Mouse (Mus musculus) liver, embryonic 14.5 days (tissue): ENCODE results near the gene 4931409K22Rik. TPM values are rescaled to one million over a fixed set of nuclear protein-coding genes. Genes with fewer than 3 reads are reported as not detected.
A peak's percentile ranks its signal among the peaks of the same experiment; 100 is the strongest.

Experiments used
- ATAC-seq: fragments of 200-750 bp; cut with Nextera tagmentation; 2 replicates; pipeline ENCODE4 v1.8.0; 2017; ENCODE audit warnings: moderate number of reproducible peaks, mild to moderate bottlenecking, moderate library complexity; ENCODE audit not compliant: insufficient read depth
- DNase-seq, 3 experiments: peaks; one replicate each; pipeline ENCODE4 v3.0.0-alpha.2; 2012 to 2013; ENCODE audit warnings: low read depth in 3 of 3, low spot score in 3 of 3
- H3K27ac ChIP-seq: fragments of 300-500 bp; sonication (generic); 2 replicates; pipeline ENCODE4 v1.5.1; 2014; ENCODE audit warnings: moderate library complexity, mild to moderate bottlenecking, control low read depth, inconsistent platforms
- H3K27me3 ChIP-seq: fragments of 300-500 bp; sonication (generic); 2 replicates; pipeline ENCODE4 v1.6.1; 2014; ENCODE audit warnings: mild to moderate bottlenecking, low read length, moderate library complexity; ENCODE audit not compliant: control insufficient read depth, insufficient read depth
- H3K36me3 ChIP-seq: fragments of 300-500 bp; sonication (generic); replicated peaks from 2 replicates; pipeline ENCODE4 v1.6.1; 2014; ENCODE audit warnings: low read depth; ENCODE audit not compliant: control insufficient read depth, insufficient read depth
- H3K4me1 ChIP-seq, 2 experiments: fragments of 200-500 bp in 1 of 2; fragments of 300-500 bp in 1 of 2; sonication (generic) in 1 of 2; replicated peaks; 2 replicates each; pipeline ENCODE4 v1.6.1; 2012 to 2014; ENCODE audit warnings: antibody characterized with exemption in 1 of 2, inconsistent platforms in 1 of 2, low read length in 1 of 2; ENCODE audit not compliant: control insufficient read depth in 2 of 2, insufficient read depth in 2 of 2
- H3K4me2 ChIP-seq: fragments of 300-500 bp; sonication (generic); 2 replicates; pipeline ENCODE4 v1.6.1; 2014; ENCODE audit warnings: low read depth, mild to moderate bottlenecking, control low read depth, moderate library complexity
- H3K4me3 ChIP-seq, 2 experiments: fragments of 200-500 bp in 1 of 2; fragments of 300-500 bp in 1 of 2; sonication (generic) in 1 of 2; 2 replicates each; pipeline ENCODE4 v1.5.1; 2012 to 2014; ENCODE audit warnings: low read depth in 2 of 2, low read length in 2 of 2, mild to moderate bottlenecking in 2 of 2, control low read depth in 1 of 2, inconsistent platforms in 1 of 2, moderate library complexity in 1 of 2; ENCODE audit not compliant: insufficient read depth in 1 of 2
- H3K9ac ChIP-seq: fragments of 300-500 bp; sonication (generic); replicated peaks from 2 replicates; pipeline ENCODE4 v1.6.1; 2014; ENCODE audit warnings: mild to moderate bottlenecking, control low read depth, moderate library complexity
- H3K9me3 ChIP-seq: fragments of 300-500 bp; sonication (generic); 2 replicates; pipeline ENCODE4 v1.6.1; 2016; ENCODE audit warnings: low read length, mixed read lengths; ENCODE audit not compliant: control insufficient read depth
- CTCF ChIP-seq: IDR thresholded peaks from 2 replicates; pipeline ENCODE4 v1.5.1; 2016; ENCODE audit warnings: antibody characterized with exemption, low read depth, control low read depth
- EP300 ChIP-seq: IDR thresholded peaks from 2 replicates; pipeline ENCODE4 v1.6.1; 2016; ENCODE audit warnings: antibody characterized with exemption, low read depth
- WGBS: fragments of 180-500 bp; shearing (Covaris S2); extraction: QIAGEN DNeasy Blood & Tissue Kit; methylation state at CpG from one replicate; pipeline ENCODE4 v1.1.7; 2014; ENCODE audit not compliant: insufficient replicate concordance; 5-methylcytosine and 5-hydroxymethylcytosine counted together
- microRNA counts: library from miRNA; unstranded; fragments of <30 nt; microRNA quantifications from one replicate; lab custom pipeline; 2016
- microRNA-seq: library from miRNA; unstranded; fragments of <30 nt; microRNA quantifications from one replicate; pipeline ENCODE4, GENCODE M21; 2016
- polyA plus RNA-seq, 2 experiments: library from polyadenylated mRNA; depleted of rRNA in 1 of 2; stranded (reverse) in 1 of 2; unstranded in 1 of 2; fragments of >200 nt; fragmentation: Nextera tagmentation in 1 of 2; extraction: Ambion mirVana in 1 of 2; gene quantifications; 2 replicates each; pipeline versions ENCODE4 v1.2.1 to v1.2.3; 2012 to 2014

4931409K22Rik gene
- polyA plus RNA-seq, 2 experiments: not detected

- TF ChIP-seq CTCF: no peak
- no peak for TF ChIP-seq EP300
Observed at GRCm38 (mm10) chr5:24500851-24501250, 55.8 kb downstream of the 4931409K22Rik start.

GRCm38 (mm10) chr5:24499113-24499512 lies 57.5 kb downstream of the 4931409K22Rik start:
- Histone ChIP-seq H3K36me3 (peaks cover 3% of the 10 kb centered on the region; the same call in 1 of the 2 replicates), H3K9ac (no peak overlapping the region), H3K4me2 (no peak overlapping the region), H3K27me3 (no peaks in the 10 kb centered on the region), H3K4me1 (no peaks in the 10 kb centered on the region), H3K4me3 (no peak overlapping the region), H3K27ac (no peak overlapping the region), H3K9me3 (no peaks in the 10 kb centered on the region)
- no peak for DNase-seq
- TF ChIP-seq EP300 (no peak), CTCF (no peak)
- no peak for ATAC-seq
- WGBS: 83% methylated on average over 10 of the region's 10 CpGs

More at GRCm38 (mm10) chr5:24500851-24501250, 55.8 kb downstream of the 4931409K22Rik start:
- H3K27me3 ChIP-seq: no peaks in the 10 kb centered on the region; the same call in none of the 2 replicates
- no peak overlapping the region for H3K27ac ChIP-seq
- H3K4me3 ChIP-seq: no peak overlapping the region
- no peak overlapping the region for H3K4me2 ChIP-seq
- no peaks in the 10 kb centered on the region for H3K9me3 ChIP-seq
- no peaks in the 10 kb centered on the region for H3K4me1 ChIP-seq
- ATAC-seq (no peak), DNase-seq (no peak)
- H3K9ac ChIP-seq: no peak overlapping the region
- WGBS: 83% methylated on average over 11 of the region's 11 CpGs
- H3K36me3 ChIP-seq: peaks cover 3% of the 10 kb centered on the region; the same call in 1 of the 2 replicates

DNA sequence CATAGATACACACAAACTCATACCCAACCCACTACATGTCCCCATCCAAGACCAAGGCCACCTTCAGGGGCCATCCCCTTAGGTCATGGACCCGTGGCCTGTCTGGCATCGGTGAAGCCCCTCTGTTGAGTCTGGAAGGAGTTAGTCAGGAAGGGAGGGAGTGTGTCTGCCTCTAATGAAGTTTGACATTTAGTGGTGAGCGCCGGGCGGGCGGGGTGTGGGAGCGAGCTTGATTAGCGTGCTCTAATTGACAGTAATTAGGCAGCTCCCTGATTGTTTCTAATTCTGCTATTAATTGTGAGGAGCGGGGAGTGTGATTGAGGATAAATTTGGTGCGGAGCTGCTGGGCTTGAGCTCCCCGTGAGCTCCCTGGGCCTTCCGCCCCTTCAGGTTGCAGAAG lies 59.1 kb downstream of the 4931409K22Rik start:
- no peak for TF ChIP-seq CTCF
- no peak for TF ChIP-seq EP300
- Histone ChIP-seq H3K9ac (no peak overlapping the region), H3K27ac (no peak overlapping the region), H3K4me2 (no peak overlapping the region), H3K36me3 (peaks cover 9% of the 10 kb centered on the region; the same call in 1 of the 2 replicates), H3K27me3 (no peaks in the 10 kb centered on the region), H3K4me1 (no peaks in the 10 kb centered on the region), H3K4me3 (no peak overlapping the region), H3K9me3 (no peaks in the 10 kb centered on the region)
- no peak for DNase-seq
- ATAC-seq: no peak
- 78% methylated on average over 12 of the region's 12 CpGs for WGBS

DNA sequence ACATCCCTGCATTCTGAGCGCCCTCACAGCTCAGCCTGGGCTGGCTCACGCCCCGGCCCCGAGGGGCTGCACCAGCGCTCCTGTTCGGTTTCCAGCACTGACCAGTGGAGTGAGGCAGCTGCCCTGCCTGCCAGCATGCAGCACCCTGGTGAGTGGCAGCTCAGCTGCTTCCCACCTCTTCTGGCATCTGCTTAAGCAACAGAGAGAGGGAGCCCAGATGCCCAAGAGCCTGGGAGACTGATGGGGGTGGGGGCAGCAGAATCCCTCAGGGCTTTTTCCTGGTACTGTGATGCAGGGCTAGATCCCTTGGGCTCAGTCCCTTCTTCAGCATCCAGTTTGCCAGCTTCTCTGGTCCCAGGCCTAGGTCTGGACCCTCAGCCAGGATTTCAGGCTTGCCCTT lies 59.9 kb downstream of the 4931409K22Rik start:
- 75% methylated on average over 6 of the region's 6 CpGs for WGBS
- no peak for DNase-seq
- H3K36me3 ChIP-seq: peaks cover 11% of the 10 kb centered on the region; the same call in 1 of the 2 replicates

GRCm38 (mm10) chr5:24495019-24495418 lies 61.6 kb downstream of the 4931409K22Rik start:
- 84% methylated on average over 15 of the region's 15 CpGs for WGBS
- DNase-seq: no peak
- TF ChIP-seq EP300: no peak
- no peak for TF ChIP-seq CTCF
- Histone ChIP-seq H3K9ac (no peak overlapping the region), H3K4me1 (no peaks in the 10 kb centered on the region), H3K4me3 (no peak overlapping the region), H3K27me3 (no peaks in the 10 kb centered on the region), H3K9me3 (no peaks in the 10 kb centered on the region), H3K36me3 (peaks cover 12% of the 10 kb centered on the region), H3K4me2 (no peak overlapping the region), H3K27ac (no peak overlapping the region)
- no peak for ATAC-seq

More for the DNA sequence above, 59.9 kb downstream of the 4931409K22Rik start:
- Histone ChIP-seq H3K9me3 (no peaks in the 10 kb centered on the region), H3K9ac (no peak overlapping the region), H3K4me1 (no peaks in the 10 kb centered on the region), H3K27me3 (no peaks in the 10 kb centered on the region), H3K4me3 (no peak overlapping the region), H3K4me2 (no peak overlapping the region), H3K27ac (no peak overlapping the region)
- ATAC-seq: no peak
- TF ChIP-seq CTCF: no peak
- TF ChIP-seq EP300: no peak

MicroRNAs within 50 kb of the gene (microRNA counts, 519-probe panel; counts per million panel counts)
- 69.9 counts per million for microRNA mmu-miR-671-3p (lab: Ali Mortazavi, UCI)
- 69.9 counts per million for microRNA mmu-miR-671-5p (lab: Ali Mortazavi, UCI)

Small RNA genes within 50 kb of the gene (microRNA-seq; reads per million reads assigned to microRNA genes)
- gene Mir671: 584 reads per million, percentile 68 among the genes with 10 or more reads in this experiment

Other genes starting within 250 kb of the 4931409K22Rik start
- 0.44 and 0.93 TPM in 2 replicates for gene Kcnh2, start 205.2 kb downstream of the 4931409K22Rik start, polyA plus RNA-seq (2012; rRNA removed)
- 0.05 and 0.28 TPM in 2 replicates for gene Kcnh2, start 205.2 kb downstream of the 4931409K22Rik start, polyA plus RNA-seq (2014; fragmentation: Nextera tagmentation; extraction: Ambion mirVana)
- 1.3 and 1.4 TPM in 2 replicates for gene Nos3, start 192.0 kb downstream of the 4931409K22Rik start, polyA plus RNA-seq (2012; rRNA removed)
- gene Nos3, start 192.0 kb downstream of the 4931409K22Rik start, polyA plus RNA-seq (2014; fragmentation: Nextera tagmentation; extraction: Ambion mirVana): 1.5 TPM in 2 replicates
- gene Atg9b, start 164.7 kb downstream of the 4931409K22Rik start, polyA plus RNA-seq (2012; rRNA removed): 0.42 and 0.57 TPM in 2 replicates
- 0.14 and 0.35 TPM in 2 replicates for gene Atg9b, start 164.7 kb downstream of the 4931409K22Rik start, polyA plus RNA-seq (2014; fragmentation: Nextera tagmentation; extraction: Ambion mirVana)
- 16.9 and 20.4 TPM in 2 replicates for gene Abcb8, start 163.1 kb downstream of the 4931409K22Rik start, polyA plus RNA-seq (2012; rRNA removed)
- gene Abcb8, start 163.1 kb downstream of the 4931409K22Rik start, polyA plus RNA-seq (2014; fragmentation: Nextera tagmentation; extraction: Ambion mirVana): 18.0 and 19.5 TPM in 2 replicates
- gene Asic3, start 143.4 kb downstream of the 4931409K22Rik start, polyA plus RNA-seq (2012; rRNA removed): not detected in 2 replicates
- gene Asic3, start 143.4 kb downstream of the 4931409K22Rik start, polyA plus RNA-seq (2014; fragmentation: Nextera tagmentation; extraction: Ambion mirVana): not detected in 2 replicates
- 9.9 and 10.3 TPM in 2 replicates for gene Cdk5, start 133.3 kb downstream of the 4931409K22Rik start, polyA plus RNA-seq (2012; rRNA removed)
- 8.2 and 8.9 TPM in 2 replicates for gene Cdk5, start 133.3 kb downstream of the 4931409K22Rik start, polyA plus RNA-seq (2014; fragmentation: Nextera tagmentation; extraction: Ambion mirVana)
- 11.6 and 12.9 TPM in 2 replicates for gene Slc4a2, start 133.0 kb downstream of the 4931409K22Rik start, polyA plus RNA-seq (2012; rRNA removed)
- 5.6 and 6.0 TPM in 2 replicates for gene Slc4a2, start 133.0 kb downstream of the 4931409K22Rik start, polyA plus RNA-seq (2014; fragmentation: Nextera tagmentation; extraction: Ambion mirVana)
- 59.9 and 82.4 TPM in 2 replicates for gene Fastk, start 111.5 kb downstream of the 4931409K22Rik start, polyA plus RNA-seq (2012; rRNA removed)
- gene Fastk, start 111.5 kb downstream of the 4931409K22Rik start, polyA plus RNA-seq (2014; fragmentation: Nextera tagmentation; extraction: Ambion mirVana): 40.8 and 47.2 TPM in 2 replicates
- gene Tmub1, start 109.0 kb downstream of the 4931409K22Rik start, polyA plus RNA-seq (2012; rRNA removed): 5.3 and 7.6 TPM in 2 replicates
- gene Tmub1, start 109.0 kb downstream of the 4931409K22Rik start, polyA plus RNA-seq (2014; fragmentation: Nextera tagmentation; extraction: Ambion mirVana): 4.0 and 6.5 TPM in 2 replicates
- gene Agap3, start 104.6 kb downstream of the 4931409K22Rik start, polyA plus RNA-seq (2012; rRNA removed): 16.9 and 17.8 TPM in 2 replicates
- gene Agap3, start 104.6 kb downstream of the 4931409K22Rik start, polyA plus RNA-seq (2014; fragmentation: Nextera tagmentation; extraction: Ambion mirVana): 6.6 and 10.1 TPM in 2 replicates
- gene Gbx1, start 29.6 kb downstream of the 4931409K22Rik start, polyA plus RNA-seq (2012; rRNA removed): not detected in 2 replicates
- not detected in 2 replicates for gene Gbx1, start 29.6 kb downstream of the 4931409K22Rik start, polyA plus RNA-seq (2014; fragmentation: Nextera tagmentation; extraction: Ambion mirVana)
- gene Asb10, start 15.8 kb downstream of the 4931409K22Rik start, polyA plus RNA-seq (2012; rRNA removed): 0.08 and 0.13 TPM in 2 replicates
- gene Asb10, start 15.8 kb downstream of the 4931409K22Rik start, polyA plus RNA-seq (2014; fragmentation: Nextera tagmentation; extraction: Ambion mirVana): not detected in 2 replicates
- 29.2 and 33.6 TPM in 2 replicates for gene Abcf2, start 20.7 kb upstream of the 4931409K22Rik start, polyA plus RNA-seq (2012; rRNA removed)
- 50.9 and 53.5 TPM in 2 replicates for gene Abcf2, start 20.7 kb upstream of the 4931409K22Rik start, polyA plus RNA-seq (2014; fragmentation: Nextera tagmentation; extraction: Ambion mirVana)
- gene Chpf2, start 29.9 kb upstream of the 4931409K22Rik start, polyA plus RNA-seq (2012; rRNA removed): 5.6 and 5.9 TPM in 2 replicates
- gene Chpf2, start 29.9 kb upstream of the 4931409K22Rik start, polyA plus RNA-seq (2014; fragmentation: Nextera tagmentation; extraction: Ambion mirVana): 5.9 and 6.5 TPM in 2 replicates
- 1.1 and 1.5 TPM in 2 replicates for gene Smarcd3, start 67.6 kb upstream of the 4931409K22Rik start, polyA plus RNA-seq (2012; rRNA removed)
- gene Smarcd3, start 67.6 kb upstream of the 4931409K22Rik start, polyA plus RNA-seq (2014; fragmentation: Nextera tagmentation; extraction: Ambion mirVana): 0.95 and 1.0 TPM in 2 replicates
- 6.7 and 10.8 TPM in 2 replicates for gene Nub1, start 128.7 kb upstream of the 4931409K22Rik start, polyA plus RNA-seq (2012; rRNA removed)
- gene Nub1, start 128.7 kb upstream of the 4931409K22Rik start, polyA plus RNA-seq (2014; fragmentation: Nextera tagmentation; extraction: Ambion mirVana): 10.5 and 11.9 TPM in 2 replicates
- 1.4 TPM in 2 replicates for gene Wdr86, start 173.9 kb upstream of the 4931409K22Rik start, polyA plus RNA-seq (2012; rRNA removed)
- 1.1 and 1.5 TPM in 2 replicates for gene Wdr86, start 173.9 kb upstream of the 4931409K22Rik start, polyA plus RNA-seq (2014; fragmentation: Nextera tagmentation; extraction: Ambion mirVana)
- 0.06 TPM in 1 of 2 replicates, not detected in the other for gene Crygn, start 201.2 kb upstream of the 4931409K22Rik start, polyA plus RNA-seq (2012; rRNA removed)
- gene Crygn, start 201.2 kb upstream of the 4931409K22Rik start, polyA plus RNA-seq (2014; fragmentation: Nextera tagmentation; extraction: Ambion mirVana): 1.2 TPM in 1 of 2 replicates, not detected in the other